Mouse (Mus musculus): ENCODE measurements around the gene Gprin1. TPM values are rescaled to one million over a fixed set of nuclear protein-coding genes. Genes with fewer than 3 reads are reported as not detected.

The Gprin1 gene
- 0.38 and 0.39 TPM in 2 replicates for polyA plus RNA-seq (2012; rRNA removed; ENCODE audit: low replicate concordance)

DNA sequence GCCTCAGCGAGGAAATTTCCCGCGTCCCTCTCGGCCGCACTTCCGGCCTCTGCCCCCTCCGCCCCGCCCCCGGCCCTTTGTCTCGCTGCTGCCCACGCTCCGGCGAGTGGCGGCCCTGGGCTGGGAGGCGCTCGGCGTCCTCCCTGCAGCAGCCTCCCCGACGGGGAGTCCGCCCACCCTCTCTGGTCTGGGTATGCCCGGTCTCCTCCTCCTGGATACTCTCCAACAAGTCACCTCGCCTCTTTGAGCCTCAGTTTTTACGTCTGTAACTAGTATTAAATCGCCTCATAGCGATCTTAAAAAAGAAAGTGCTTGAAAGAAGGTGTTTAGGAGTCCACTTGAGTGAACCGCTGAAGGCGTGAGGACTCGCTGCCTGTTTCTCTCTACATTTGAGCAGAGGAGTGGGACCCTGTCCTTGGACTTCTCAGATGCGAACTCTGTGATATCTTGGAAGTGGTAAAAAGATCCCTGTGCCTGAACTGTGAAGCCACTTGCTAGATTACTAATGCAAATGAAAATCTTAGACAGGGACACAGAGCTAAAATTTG is at the start of gene Gprin1:
Gene Gprin1, minus strand, starts transcription at position 11 of the 548 bp plus-strand sequence.

DNA sequence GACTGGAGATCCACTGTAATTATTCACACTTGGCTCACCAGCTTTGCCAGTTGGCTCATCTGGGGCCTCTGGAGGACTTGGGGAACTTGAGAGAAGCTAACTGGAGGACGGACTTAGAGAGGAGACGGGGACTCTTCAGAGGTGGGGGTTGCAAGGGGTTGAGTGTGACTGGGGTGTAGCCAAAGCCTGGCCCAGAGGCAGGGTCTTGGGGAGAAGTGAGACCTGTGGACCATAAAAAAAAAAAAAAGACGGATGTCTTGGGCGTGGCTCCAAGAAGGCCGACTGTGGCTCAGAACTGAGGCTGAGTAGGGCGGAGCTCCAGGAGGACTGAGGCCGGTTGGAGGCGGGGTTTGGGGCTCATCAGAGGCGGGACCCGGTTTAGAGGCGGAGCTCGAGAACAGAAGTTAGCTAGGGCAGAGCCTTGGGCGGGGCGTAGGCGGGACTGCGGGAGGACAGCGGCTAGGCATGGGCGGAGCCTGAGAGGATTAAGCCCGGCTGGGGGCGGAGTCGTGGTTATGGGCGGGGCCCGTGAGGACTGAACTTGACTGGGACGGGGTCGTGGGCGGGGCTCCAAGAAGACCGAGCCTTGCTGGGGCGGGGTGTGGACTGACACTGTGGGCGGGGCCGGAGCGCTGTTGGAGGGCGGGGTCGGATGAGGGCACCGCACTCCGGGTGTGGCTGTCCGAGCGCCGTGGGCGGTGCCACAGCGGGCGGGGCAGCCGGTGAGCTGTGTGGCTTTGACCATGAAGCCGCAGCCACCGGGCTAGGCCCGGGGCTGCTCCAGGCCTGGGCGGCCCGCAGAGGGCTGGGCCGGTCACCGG is 39.3 kb upstream of the Gprin1 start, which contains the start of gene Tspan17:
Gene Tspan17, plus strand, starts transcription at position 638 of the 821 bp plus-strand sequence.

DNA sequence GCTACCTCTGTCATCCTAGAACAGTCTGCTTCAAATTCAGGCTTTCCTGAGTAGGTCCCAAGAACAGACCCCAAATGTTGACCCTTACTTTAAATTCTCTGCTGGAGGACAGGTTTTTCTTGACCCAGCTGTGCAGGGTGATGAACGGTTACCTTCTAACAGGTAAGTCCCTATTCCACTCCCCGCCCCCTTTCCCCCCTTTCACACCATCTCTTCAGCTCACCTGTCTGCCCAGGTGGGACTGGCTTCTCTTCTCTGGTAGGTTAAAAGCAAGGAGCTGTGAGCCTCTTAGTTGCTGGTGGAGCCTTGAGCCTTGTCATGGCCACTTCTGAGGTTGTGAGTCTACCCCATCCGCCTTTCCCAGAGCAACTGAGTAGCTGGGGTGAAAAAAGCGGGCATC is 34.0 kb upstream of the Gprin1 start, which contains the start of gene Eif4e1b:
Gene Eif4e1b, plus strand, starts transcription at position 301 of the 400 bp plus-strand sequence.

DNA sequence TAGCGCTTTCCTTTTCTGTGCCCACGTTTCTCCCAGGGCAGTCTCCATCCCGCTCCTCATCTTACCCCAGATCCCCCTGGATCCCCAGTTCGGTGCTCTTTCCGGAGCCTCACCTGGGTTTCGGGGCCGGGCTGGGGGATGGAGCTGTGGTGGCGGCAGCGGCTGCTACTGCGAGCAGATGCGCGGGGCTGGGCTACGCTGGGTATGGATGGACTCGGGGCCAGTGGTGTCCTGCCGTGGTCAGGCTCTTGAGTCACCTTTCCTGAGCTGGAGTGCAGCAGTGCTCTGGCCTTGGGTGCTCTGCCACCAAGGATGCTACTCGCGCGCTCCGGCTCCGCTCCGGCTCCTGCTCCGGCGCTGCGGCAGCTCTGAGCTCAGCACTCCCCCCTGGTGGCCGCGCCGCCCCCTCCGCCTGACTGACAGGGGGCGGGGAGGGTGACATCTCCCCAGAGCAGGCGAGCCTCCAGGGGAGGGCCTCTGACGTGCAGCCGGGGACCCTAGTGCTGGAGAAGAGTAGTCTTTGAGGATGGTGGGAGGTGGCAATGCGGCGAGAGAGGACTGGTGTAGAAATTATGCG is 16.6 kb upstream of the Gprin1 start, which contains the start of gene Sncb:
Gene Sncb, minus strand, starts transcription at position 404 of the 577 bp plus-strand sequence.

DNA sequence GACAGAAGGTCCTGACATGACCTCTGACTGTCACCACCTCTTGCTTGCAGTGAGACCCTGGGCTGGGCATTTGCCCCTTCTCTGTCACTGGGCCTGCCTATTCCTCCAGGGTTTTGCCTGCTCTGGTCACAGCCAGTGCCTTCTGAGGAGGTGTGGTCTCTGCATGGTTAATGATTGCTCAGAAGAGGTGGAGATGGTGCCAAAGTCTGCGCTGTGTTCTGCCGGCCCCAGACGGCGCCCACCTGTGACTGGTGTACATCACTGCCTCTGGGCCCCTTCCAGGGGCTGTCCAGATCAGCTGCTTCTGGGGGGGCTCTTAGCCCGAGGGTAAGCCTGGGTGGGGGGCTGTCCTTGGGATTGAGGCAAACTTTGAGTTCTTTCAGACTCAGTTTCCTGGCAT is 48.4 kb downstream of the Gprin1 start, which contains the start of gene Cdhr2:
Gene Cdhr2, plus strand, starts transcription at position 219 of the 400 bp plus-strand sequence.

DNA sequence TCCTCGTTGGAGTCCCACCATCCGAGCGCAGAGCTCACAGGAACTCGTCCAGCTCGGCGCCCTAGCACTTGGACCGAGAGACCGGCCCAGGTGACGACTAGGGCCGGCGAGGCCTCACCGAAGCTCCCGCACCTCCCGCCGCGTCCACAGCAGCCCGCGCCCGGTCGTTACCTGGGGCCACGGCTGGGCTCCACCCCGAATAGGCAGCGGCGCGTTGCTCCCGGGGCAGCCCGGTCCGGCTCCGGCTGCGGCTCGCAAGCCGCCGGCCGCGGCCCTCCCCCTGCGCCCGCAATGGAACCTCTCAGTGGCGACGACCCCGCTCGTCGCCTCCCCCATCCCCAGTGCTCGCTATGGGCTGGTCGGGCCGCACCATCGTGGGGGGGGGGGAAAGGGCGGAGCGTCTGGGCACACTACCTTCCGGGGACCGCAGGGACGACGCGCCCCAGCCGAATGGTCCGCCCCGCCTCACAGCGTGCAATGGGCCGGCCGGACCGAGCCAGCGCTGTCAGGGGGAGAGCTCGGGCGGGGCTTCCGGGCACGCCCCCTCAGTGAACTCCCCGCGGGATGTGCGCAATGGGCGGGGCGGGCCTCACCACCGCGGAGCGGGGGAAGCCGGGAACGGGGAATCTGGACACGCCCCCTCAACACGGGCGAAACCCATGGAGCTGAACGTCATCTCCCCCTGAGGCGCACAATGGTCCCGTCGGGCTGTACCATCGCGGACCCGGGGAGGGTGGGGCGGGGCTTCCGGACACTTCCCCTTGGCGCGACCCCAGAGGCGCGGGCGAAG is 55.9 kb downstream of the Gprin1 start, which contains the start of gene Rnf44:
Gene Rnf44, minus strand, starts transcription at position 350 of the 790 bp plus-strand sequence.

Other genes starting within 250 kb of the Gprin1 start
- gene Simc1, start 246.1 kb downstream of the Gprin1 start, polyA plus RNA-seq (2012; rRNA removed; ENCODE audit: low replicate concordance): 1.9 and 4.9 TPM in 2 replicates
- gene 4833439L19Rik, start 184.4 kb downstream of the Gprin1 start, polyA plus RNA-seq (2012; rRNA removed; ENCODE audit: low replicate concordance): 110 and 120 TPM in 2 replicates
- gene Arl10, start 174.9 kb downstream of the Gprin1 start, polyA plus RNA-seq (2012; rRNA removed; ENCODE audit: low replicate concordance): 5.1 and 9.0 TPM in 2 replicates
- gene Nop16, start 159.8 kb downstream of the Gprin1 start, polyA plus RNA-seq (2012; rRNA removed; ENCODE audit: low replicate concordance): 1.4 and 1.8 TPM in 2 replicates
- gene Higd2a, start 159.7 kb downstream of the Gprin1 start, polyA plus RNA-seq (2012; rRNA removed; ENCODE audit: low replicate concordance): 208 and 284 TPM in 2 replicates
- gene Cltb, start 138.5 kb downstream of the Gprin1 start, polyA plus RNA-seq (2012; rRNA removed; ENCODE audit: low replicate concordance): 84.0 and 133 TPM in 2 replicates
- 9.9 and 11.1 TPM in 2 replicates for gene Faf2, start 128.1 kb downstream of the Gprin1 start, polyA plus RNA-seq (2012; rRNA removed; ENCODE audit: low replicate concordance)
- gene Rnf44, start 56.0 kb downstream of the Gprin1 start, polyA plus RNA-seq (2012; rRNA removed; ENCODE audit: low replicate concordance): 205 and 292 TPM in 2 replicates
- 371 and 632 TPM in 2 replicates for gene Cdhr2, start 48.4 kb downstream of the Gprin1 start, polyA plus RNA-seq (2012; rRNA removed; ENCODE audit: low replicate concordance)
- 0.62 and 1.2 TPM in 2 replicates for gene Sncb, start 16.7 kb upstream of the Gprin1 start, polyA plus RNA-seq (2012; rRNA removed; ENCODE audit: low replicate concordance)
- gene Eif4e1b, start 34.1 kb upstream of the Gprin1 start, polyA plus RNA-seq (2012; rRNA removed; ENCODE audit: low replicate concordance): not detected in 2 replicates
- gene Tspan17, start 39.5 kb upstream of the Gprin1 start, polyA plus RNA-seq (2012; rRNA removed; ENCODE audit: low replicate concordance): 7.2 and 12.5 TPM in 2 replicates
- gene Unc5a, start 199.5 kb upstream of the Gprin1 start, polyA plus RNA-seq (2012; rRNA removed; ENCODE audit: low replicate concordance): 3.0 and 4.3 TPM in 2 replicates